11 mouse cellular contexts compared by ENCODE assay signal in the genomic region with DNA sequence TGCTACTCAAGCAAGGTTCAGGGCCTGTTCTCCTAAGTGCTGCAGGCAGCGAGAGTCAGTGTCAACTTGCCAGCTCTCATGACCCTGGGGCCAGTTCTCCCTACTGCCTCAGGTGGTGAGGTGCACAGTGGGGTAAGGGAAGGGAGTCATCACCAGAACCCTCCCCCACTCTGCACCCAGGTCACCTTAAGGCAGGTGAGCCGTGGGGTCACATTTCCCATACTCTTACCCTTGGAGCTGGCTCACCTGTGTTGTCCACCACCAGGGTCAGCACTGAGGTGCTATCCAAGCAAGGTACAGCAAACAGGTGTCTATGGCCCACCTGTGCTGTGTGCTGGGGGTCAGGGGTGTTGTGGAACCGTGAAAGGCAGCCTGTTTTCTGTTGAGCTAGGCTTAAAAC. TPM values are rescaled to one million over a fixed set of nuclear protein-coding genes. Genes with fewer than 3 reads are reported as not detected.
DNase-seq lines count a peak whose midpoint lies in the region; ATAC-seq and TF ChIP-seq lines count a peak whose summit lies in the region.
"Had no signal": no experiment of that assay in that cellular context is flagged by ENCODE, and none has a peak within 500 bp of the region (broad histone marks: within the 10 kb centered on the region; RNA-seq: fewer than 3 reads in every experiment).

No protein-coding gene starts in this region.

- H3K4me3 ChIP-seq in forebrain, embryonic 14.5 days (ENCODE audit: low read depth, low read length): no peak overlapping the region
- H3K4me3 ChIP-seq in forebrain, embryonic 15.5 days: no peak overlapping the region
- no peak overlapping the region for H3K4me3 ChIP-seq in kidney, postnatal 0 days (replicated peaks; ENCODE audit: low read depth, low read length)
- H3K4me3 ChIP-seq in kidney, adult 2 months (ENCODE audit: insufficient read depth, low read depth, low read length): no peak overlapping the region
- H3K4me3 ChIP-seq in midbrain, embryonic 12.5 days: no peak overlapping the region
- no peak overlapping the region for H3K4me3 ChIP-seq in midbrain, embryonic 13.5 days (replicated peaks)
- H3K4me3 ChIP-seq in limb, embryonic 12.5 days (replicated peaks): no peak overlapping the region
- H3K4me3 ChIP-seq: layer of hippocampus, adult 2 months; liver, embryonic 15.5 days had no signal

- no peaks in the 10 kb centered on the region for H3K9me3 ChIP-seq in forebrain, embryonic 14.5 days (replicated peaks; ENCODE audit: control insufficient read depth, low read length)
- H3K9me3 ChIP-seq in forebrain, embryonic 15.5 days: no peaks in the 10 kb centered on the region
- no peaks in the 10 kb centered on the region for H3K9me3 ChIP-seq in kidney, postnatal 0 days (replicated peaks; ENCODE audit: low read length)
- no peaks in the 10 kb centered on the region for H3K9me3 ChIP-seq in midbrain, embryonic 12.5 days
- H3K9me3 ChIP-seq in midbrain, embryonic 13.5 days: no peaks in the 10 kb centered on the region
- no peaks in the 10 kb centered on the region for H3K9me3 ChIP-seq in limb, embryonic 12.5 days
- H3K9me3 ChIP-seq: liver, embryonic 15.5 days had no signal

- 82% methylated on average over 3 of the region's 3 CpGs for WGBS in forebrain, embryonic 14.5 days
- WGBS in forebrain, embryonic 15.5 days: 86% methylated on average over 3 of the region's 3 CpGs
- 71% methylated on average over 3 of the region's 3 CpGs for WGBS in kidney, postnatal 0 days
- WGBS in kidney, adult 2 months: 67% methylated on average over 3 of the region's 3 CpGs
- 76% methylated on average over 3 of the region's 3 CpGs for WGBS in midbrain, embryonic 12.5 days
- WGBS in midbrain, embryonic 13.5 days: 76% methylated on average over 3 of the region's 3 CpGs
- 74% methylated on average over 3 of the region's 3 CpGs for WGBS in limb, embryonic 12.5 days

- no peak for TF ChIP-seq CTCF in kidney, postnatal 0 days (IDR thresholded peaks at IDR 0.05; ENCODE audit: low read depth)
- no peak for TF ChIP-seq CTCF in kidney, adult 2 months (conservative IDR thresholded peaks at IDR 0.05; ENCODE audit: insufficient read depth, insufficient read length, low read depth, low read length)

- H3K9ac ChIP-seq in forebrain, embryonic 14.5 days (ENCODE audit: low read length): no peak overlapping the region
- no peak overlapping the region for H3K9ac ChIP-seq in forebrain, embryonic 15.5 days (replicated peaks)
- no peak overlapping the region for H3K9ac ChIP-seq in kidney, postnatal 0 days (ENCODE audit: low read depth, low read length)
- H3K9ac ChIP-seq in midbrain, embryonic 12.5 days (replicated peaks): no peak overlapping the region
- H3K9ac ChIP-seq in midbrain, embryonic 13.5 days (replicated peaks): no peak overlapping the region
- H3K9ac ChIP-seq in limb, embryonic 12.5 days (replicated peaks): no peak overlapping the region
- H3K9ac ChIP-seq: forebrain, postnatal 0 days; liver, embryonic 15.5 days had no signal

- no peaks in the 10 kb centered on the region for H3K36me3 ChIP-seq in forebrain, embryonic 14.5 days (ENCODE audit: control insufficient read depth, insufficient read depth, low read length)
- H3K36me3 ChIP-seq in forebrain, embryonic 15.5 days: no peaks in the 10 kb centered on the region
- no peaks in the 10 kb centered on the region for H3K36me3 ChIP-seq in kidney, postnatal 0 days (ENCODE audit: insufficient read depth, low read length)
- no peaks in the 10 kb centered on the region for H3K36me3 ChIP-seq in kidney, adult 2 months (ENCODE audit: control insufficient read depth, insufficient read depth, low read length)
- no peaks in the 10 kb centered on the region for H3K36me3 ChIP-seq in midbrain, embryonic 12.5 days
- no peaks in the 10 kb centered on the region for H3K36me3 ChIP-seq in midbrain, embryonic 13.5 days
- no peaks in the 10 kb centered on the region for H3K36me3 ChIP-seq in limb, embryonic 12.5 days
- H3K36me3 ChIP-seq: liver, embryonic 15.5 days had no signal

- TF ChIP-seq POLR2A in kidney, adult 2 months (IDR thresholded peaks at IDR 0.05; ENCODE audit: low read depth, low read length): no peak

- H3K4me2 ChIP-seq in forebrain, embryonic 14.5 days (ENCODE audit: low read length): no peak overlapping the region
- no peak overlapping the region for H3K4me2 ChIP-seq in forebrain, embryonic 15.5 days (replicated peaks)
- H3K4me2 ChIP-seq in kidney, postnatal 0 days (ENCODE audit: low read length): no peak overlapping the region
- H3K4me2 ChIP-seq in midbrain, embryonic 12.5 days (replicated peaks): no peak overlapping the region
- H3K4me2 ChIP-seq in midbrain, embryonic 13.5 days (replicated peaks): no peak overlapping the region
- H3K4me2 ChIP-seq in limb, embryonic 12.5 days: no peak overlapping the region
- H3K4me2 ChIP-seq: liver, embryonic 15.5 days had no signal

- no peaks in the 10 kb centered on the region for H3K4me1 ChIP-seq in forebrain, embryonic 14.5 days (ENCODE audit: control insufficient read depth, insufficient read depth, low read length)
- H3K4me1 ChIP-seq in forebrain, embryonic 15.5 days: no peaks in the 10 kb centered on the region
- H3K4me1 ChIP-seq in kidney, postnatal 0 days (replicated peaks; ENCODE audit: insufficient read depth, low read length): no peaks in the 10 kb centered on the region
- H3K4me1 ChIP-seq in kidney, adult 2 months (ENCODE audit: control insufficient read depth, insufficient read depth, low read length): no peaks in the 10 kb centered on the region
- H3K4me1 ChIP-seq in midbrain, embryonic 12.5 days: no peaks in the 10 kb centered on the region
- no peaks in the 10 kb centered on the region for H3K4me1 ChIP-seq in midbrain, embryonic 13.5 days (replicated peaks)
- no peaks in the 10 kb centered on the region for H3K4me1 ChIP-seq in limb, embryonic 12.5 days (replicated peaks)
- H3K4me1 ChIP-seq: liver, embryonic 15.5 days had no signal

- H3K27ac ChIP-seq in forebrain, embryonic 14.5 days (ENCODE audit: low read depth, low read length): no peak overlapping the region
- H3K27ac ChIP-seq in forebrain, embryonic 15.5 days (replicated peaks): no peak overlapping the region
- no peak overlapping the region for H3K27ac ChIP-seq in kidney, postnatal 0 days
- no peak overlapping the region for H3K27ac ChIP-seq in kidney, adult 2 months (ENCODE audit: insufficient read depth, low read depth, low read length)
- no peak overlapping the region for H3K27ac ChIP-seq in midbrain, embryonic 12.5 days (replicated peaks)
- no peak overlapping the region for H3K27ac ChIP-seq in midbrain, embryonic 13.5 days
- H3K27ac ChIP-seq in limb, embryonic 12.5 days: no peak overlapping the region
- H3K27ac ChIP-seq: layer of hippocampus, adult 2 months; liver, embryonic 15.5 days had no signal

- DNase-seq in forebrain, embryonic 14.5 days (ENCODE audit: low spot score): no peak
- no peak for DNase-seq in kidney, postnatal 0 days (ENCODE audit: low spot score)
- DNase-seq in kidney, adult 2 months: no peak
- DNase-seq in spleen, postnatal 4 days (ENCODE audit: low spot score in 2 of 2): no peak
- DNase-seq: forebrain, postnatal 0 days had no signal

- H3K27me3 ChIP-seq in forebrain, embryonic 14.5 days (replicated peaks; ENCODE audit: control insufficient read depth, insufficient read depth, low read length): no peaks in the 10 kb centered on the region
- no peaks in the 10 kb centered on the region for H3K27me3 ChIP-seq in forebrain, embryonic 15.5 days
- H3K27me3 ChIP-seq in kidney, postnatal 0 days (ENCODE audit: insufficient read depth, low read length): no peaks in the 10 kb centered on the region
- no peaks in the 10 kb centered on the region for H3K27me3 ChIP-seq in kidney, adult 2 months (replicated peaks; ENCODE audit: control insufficient read depth, insufficient read depth, low read length)
- no peaks in the 10 kb centered on the region for H3K27me3 ChIP-seq in midbrain, embryonic 12.5 days
- H3K27me3 ChIP-seq in midbrain, embryonic 13.5 days: no peaks in the 10 kb centered on the region
- peaks cover 9% of the 10 kb centered on the region; the same call in 1 of the 2 replicates for H3K27me3 ChIP-seq in limb, embryonic 12.5 days
- H3K27me3 ChIP-seq: liver, embryonic 15.5 days had no signal

- 0 out of 2 replicates have a peak, but pooled peaks have one; percentile 22 for ATAC-seq in forebrain, embryonic 14.5 days
- no peak; the same call in 1 of the 2 replicates for ATAC-seq in forebrain, embryonic 15.5 days (replicated peaks)
- peak; percentile 26; the same call in 1 of the 2 replicates for ATAC-seq in kidney, postnatal 0 days (replicated peaks; ENCODE audit: low FRiP score, low read depth)
- 0 out of 2 replicates have a peak, but pooled peaks have one; percentile 5 for ATAC-seq in midbrain, embryonic 12.5 days (ENCODE audit: low FRiP score, low read depth)
- ATAC-seq in midbrain, embryonic 13.5 days: no peak
- peak; percentile 50; the same call in 1 of the 2 replicates for ATAC-seq in limb, embryonic 12.5 days (ENCODE audit: insufficient number of reproducible peaks, insufficient read depth, low FRiP score, low TSS enrichment, low read depth)

RNA-seq across cellular contexts. Expression of a gene that starts 42.0 kb away (rescaled TPM):
- polyA plus RNA-seq in forebrain, embryonic 14.5 days (2014; fragmentation: Nextera tagmentation; extraction: Ambion mirVana): 66.2 and 114 TPM in 2 replicates
- polyA plus RNA-seq in forebrain, embryonic 15.5 days (2015; fragmentation: Nextera tagmentation; extraction: Ambion mirVana): 163 and 165 TPM in 2 replicates
- polyA plus RNA-seq in kidney, postnatal 0 days (2015; fragmentation: Nextera tagmentation; extraction: Ambion mirVana): 40.8 and 42.8 TPM in 2 replicates
- 69.4 and 74.6 TPM in 2 replicates for polyA plus RNA-seq in kidney, adult 2 months (2012; rRNA removed)
- 46.3 and 48.6 TPM in 2 replicates for polyA plus RNA-seq in midbrain, embryonic 12.5 days (2016; fragmentation: Nextera tagmentation; extraction: Ambion mirVana)
- 135 and 141 TPM in 2 replicates for polyA plus RNA-seq in midbrain, embryonic 13.5 days (2015; fragmentation: Nextera tagmentation; extraction: Ambion mirVana)
- 8.7 and 10.2 TPM in 2 replicates for polyA plus RNA-seq in limb, embryonic 12.5 days (2016; fragmentation: Nextera tagmentation; extraction: Ambion mirVana)

Comparison
In these comparisons a context has a peak if more than half of its experiments do, and no peak if none do; other contexts are left out.
1. ATAC-seq: peak in forebrain, embryonic 14.5 days (single experiment), kidney, postnatal 0 days (single experiment), midbrain, embryonic 12.5 days (single experiment) and limb, embryonic 12.5 days (single experiment); none in forebrain, embryonic 15.5 days (single experiment) and midbrain, embryonic 13.5 days (single experiment).